Mouse (Mus musculus) brain, embryonic 14.5 days (tissue): Measurements from ENCODE around the gene Bcl11a.

Source experiments
- CTCF ChIP-seq: fragments of 200-500 bp; IDR thresholded peaks from 2 replicates; pipeline ENCODE4 v1.5.1; 2012; ENCODE audit warnings: inconsistent platforms, mild to moderate bottlenecking, moderate library complexity, borderline replicate concordance; ENCODE audit not compliant: insufficient read depth, insufficient read length; ENCODE audit errors: extremely low read depth
- POLR2A ChIP-seq: fragments of 200-500 bp; IDR thresholded peaks from 2 replicates; pipeline ENCODE4 v1.6.1; 2012; ENCODE audit warnings: mild to moderate bottlenecking, inconsistent platforms, borderline replicate concordance; ENCODE audit not compliant: poor library complexity, insufficient read depth, insufficient read length, severe bottlenecking; ENCODE audit errors: extremely low read depth

DNA sequence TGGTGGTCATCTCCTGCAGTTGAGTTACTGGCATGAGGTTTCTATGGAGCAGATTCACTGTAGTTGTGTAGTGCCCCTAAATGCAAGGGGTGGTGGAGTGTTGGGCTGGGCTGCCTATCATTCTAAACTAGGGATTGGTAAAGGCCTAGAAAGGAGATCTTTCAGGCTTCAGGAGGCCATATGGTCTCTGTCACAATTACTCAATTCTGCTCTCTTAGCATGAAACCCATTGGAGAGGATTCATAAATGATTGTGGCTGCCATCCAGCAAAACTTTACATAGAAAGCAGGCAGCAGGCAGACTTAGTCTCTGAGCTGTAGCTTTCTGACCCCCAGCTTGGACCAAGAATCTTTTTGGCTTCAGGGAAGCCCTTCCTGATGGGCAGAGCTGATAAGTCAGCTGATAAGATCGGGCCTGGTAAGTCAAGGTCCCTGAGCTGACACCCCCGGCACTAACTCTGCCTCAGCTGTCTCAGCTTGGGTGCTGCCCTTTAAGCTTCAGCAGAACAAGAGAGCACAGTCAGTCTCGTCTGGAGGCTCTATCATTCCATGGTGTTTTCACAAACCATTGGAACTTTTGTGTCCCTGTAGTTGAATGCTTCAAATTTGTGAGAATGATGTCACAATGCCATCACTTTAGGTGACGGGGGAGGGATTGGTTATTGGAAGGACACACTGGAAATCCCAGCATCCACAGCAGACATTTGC is 143.9 kb downstream of the Bcl11a start:
- no peak for TF ChIP-seq POLR2A
- TF ChIP-seq CTCF, result no peak
